Mouse (Mus musculus) left cerebral cortex, postnatal 4 days (tissue): ENCODE results near the gene Hdac1. TPM values are rescaled to one million over a fixed set of nuclear protein-coding genes. Genes with fewer than 3 reads are reported as not detected.
"Not testable (repeated sequence)": the region's sequence is repeated elsewhere in the genome, so short reads cannot be mapped to it uniquely, and the experiment has no call there.

Experiments used
- DNase-seq: peaks from one replicate; pipeline ENCODE4 v3.0.0-alpha.2; 2022
- intact Hi-C: fragments of 180-260 bp; cut with DNase I; formaldehyde crosslinking; loops from one replicate; pipeline ENCODE4 v1.15.1; 2025
- total RNA-seq, 2 experiments: library from RNA; stranded (reverse); gene quantifications; 2 replicates each; pipeline ENCODE4 v1.2.3; 2021

Gene Hdac1
- total RNA-seq, 2 experiments from 2014 or later = 39.8 to 43.5 TPM

GRCm38 (mm10) chr4:129561184-129561583 lies 18.7 kb upstream of the Hdac1 start:
- no peak for DNase-seq
- intact Hi-C loops = no loop called here

GRCm38 (mm10) chr4:129558321-129558955 lies 15.9 kb upstream of the Hdac1 start:
- intact Hi-C loops = no loop called here
- DNase-seq = no peak

GRCm38 (mm10) chr4:129557256-129557808 lies 14.8 kb upstream of the Hdac1 start:
- intact Hi-C loops = no loop called here
- no peak for DNase-seq

- DNase-seq = peak; percentile 91
- intact Hi-C loops = no loop called here
Measured at GRCm38 (mm10) chr4:129556532-129557223, 14.2 kb upstream of the Hdac1 start.

- intact Hi-C loops = no loop called here
- no peak for DNase-seq
Measured at GRCm38 (mm10) chr4:129555862-129556531, 13.5 kb upstream of the Hdac1 start.

- intact Hi-C loops = no loop called here
- DNase-seq = peak; percentile 52
Measured at GRCm38 (mm10) chr4:129555421-129555861, 12.9 kb upstream of the Hdac1 start.

- intact Hi-C loops, DNase-seq: not testable (repeated sequence)
Measured at GRCm38 (mm10) chr4:129554512-129554911, 12.0 kb upstream of the Hdac1 start.

- intact Hi-C loops = no loop called here
Measured at GRCm38 (mm10) chr4:129550295-129550694, 7.8 kb upstream of the Hdac1 start.

GRCm38 (mm10) chr4:129549306-129549705 lies 6.8 kb upstream of the Hdac1 start:
- intact Hi-C loops = loop anchor here (5.0 kb wide), 1 partner anchor 53 kb away; the partner anchor contains the start of genes Eif3i and Tmem234
- peak; percentile 15 for DNase-seq

More at GRCm38 (mm10) chr4:129550295-129550694, 7.8 kb upstream of the Hdac1 start:
- DNase-seq = no peak

GRCm38 (mm10) chr4:129547631-129548030 lies 5.1 kb upstream of the Hdac1 start:
- intact Hi-C loops = loop anchor here (5.0 kb wide), 1 partner anchor 55 kb away; the partner anchor contains the start of genes Eif3i and Tmem234
- DNase-seq = not testable (repeated sequence)

- intact Hi-C loops = no loop called here
Measured at GRCm38 (mm10) chr4:129544106-129544505, 1.6 kb upstream of the Hdac1 start.

GRCm38 (mm10) chr4:129541868-129542591 lies 483 bp downstream of the Hdac1 start:
- intact Hi-C loops = no loop called here

More at GRCm38 (mm10) chr4:129544106-129544505, 1.6 kb upstream of the Hdac1 start:
- no peak for DNase-seq

GRCm38 (mm10) chr4:129540012-129540411 lies 2.5 kb downstream of the Hdac1 start:
- intact Hi-C loops = no loop called here
- peak; percentile 16 for DNase-seq

More at GRCm38 (mm10) chr4:129541868-129542591, 483 bp downstream of the Hdac1 start:
- peak; percentile 21 for DNase-seq

GRCm38 (mm10) chr4:129528901-129529300 lies 13.6 kb downstream of the Hdac1 start:
- DNase-seq, intact Hi-C loops: not testable (repeated sequence)

- no peak for DNase-seq
- intact Hi-C loops = no loop called here
Measured at GRCm38 (mm10) chr4:129525889-129526288, 16.6 kb downstream of the Hdac1 start.

- intact Hi-C loops = no loop called here
- no peak for DNase-seq
Measured at GRCm38 (mm10) chr4:129525338-129525737, 17.2 kb downstream of the Hdac1 start.

GRCm38 (mm10) chr4:129518519-129518918 lies 24.0 kb downstream of the Hdac1 start:
- intact Hi-C loops = loop anchor here (10.0 kb wide), 1 partner anchor 86 kb away; the partner anchor contains the start of genes Eif3i and Tmem234

GRCm38 (mm10) chr4:129516925-129517324 lies 25.6 kb downstream of the Hdac1 start:
- intact Hi-C loops = loop anchor here (10.0 kb wide), 1 partner anchor 88 kb away; the partner anchor contains the start of genes Eif3i and Tmem234
- no peak for DNase-seq

More at GRCm38 (mm10) chr4:129518519-129518918, 24.0 kb downstream of the Hdac1 start:
- DNase-seq = no peak

- peak; percentile 77 for DNase-seq
- intact Hi-C loops = loop anchor here (10.0 kb wide), 1 partner anchor 90 kb away; the partner anchor contains the start of genes Eif3i and Tmem234
Measured at GRCm38 (mm10) chr4:129514300-129514898, 28.1 kb downstream of the Hdac1 start.
